In genomic region chr13:100201659-100202333, GRCm38 (mm10) we compare ENCODE assay signal across 8 mouse cellular contexts. TPM values are rescaled to one million over a fixed set of nuclear protein-coding genes. Genes with fewer than 3 reads are reported as not detected.
DNase-seq lines count a peak whose midpoint lies in the region; ATAC-seq and TF ChIP-seq lines count a peak whose summit lies in the region.
"Not testable (repeated sequence)": the region's sequence is repeated elsewhere in the genome, so short reads cannot be mapped to it uniquely, and the experiment has no call there.

Gene Naip2, minus strand, starts transcription at chr13:100202092.

- not testable (repeated sequence) for H3K27ac ChIP-seq in stomach, embryonic 16.5 days (ENCODE audit: low read length)

- not testable (repeated sequence) for H3K4me2 ChIP-seq in stomach, embryonic 16.5 days (ENCODE audit: low read depth, low read length)

- TF ChIP-seq CTCF in lung, adult 2 months (IDR thresholded peaks at IDR 0.05; ENCODE audit: insufficient read depth, low read length), result not testable (repeated sequence)

- peak within 1 kb of the TSS; percentile 46 for H3K4me3 ChIP-seq in lung, adult 2 months (replicated peaks; ENCODE audit: extremely low read depth, low read depth, low read length)
- H3K4me3 ChIP-seq in stomach, embryonic 16.5 days (replicated peaks; ENCODE audit: low read length), result not testable (repeated sequence)

- 28% methylated on average over 3 of the region's 3 CpGs for WGBS in lung, adult 2 months
- 32% methylated on average over 3 of the region's 3 CpGs for WGBS in stomach, embryonic 16.5 days

- H3K9ac ChIP-seq in stomach, embryonic 16.5 days (ENCODE audit: low read length), result not testable (repeated sequence)

- DNase-seq in A20 (ENCODE audit: low read depth, low spot score), result peak; percentile 72
- DNase-seq in T-cell, adult 2 months (ENCODE audit: low spot score), result peak; percentile 2
- DNase-seq in liver, result peak; percentile 29
- DNase-seq in lung, adult 2 months, result not testable (repeated sequence)

- ATAC-seq in erythroid progenitor cell, adult 5-6 weeks (replicated peaks; ENCODE audit: low FRiP score, poor library complexity, severe bottlenecking), result peak; percentile 59
- peak; percentile 92 for ATAC-seq in inflammation-experienced regulatory T-cells, adult 6 months
- ATAC-seq in megakaryocyte-erythroid progenitor cell, adult 5-6 weeks (replicated peaks; ENCODE audit: low FRiP score, low TSS enrichment, poor library complexity, severe bottlenecking), result peak; percentile 94
- peak; percentile 64; the same call in 1 of the 2 replicates for ATAC-seq in stomach, embryonic 16.5 days (ENCODE audit: insufficient read depth, low FRiP score)

- not testable (repeated sequence) for H3K27me3 ChIP-seq in stomach, embryonic 16.5 days (ENCODE audit: control insufficient read depth, insufficient read depth, low read length)

- 0 out of 2 replicates have a peak, but pooled peaks have one; percentile 21 for TF ChIP-seq POLR2A in lung, adult 2 months (IDR thresholded peaks at IDR 0.05; ENCODE audit: borderline replicate concordance, extremely low read depth, low read depth, low read length)

- not testable (repeated sequence) for H3K36me3 ChIP-seq in stomach, embryonic 16.5 days (ENCODE audit: control insufficient read depth, insufficient read depth, low read length)

- H3K9me3 ChIP-seq in stomach, embryonic 16.5 days (replicated peaks; ENCODE audit: control insufficient read depth, low read length), result not testable (repeated sequence)

- H3K4me1 ChIP-seq in lung, adult 2 months (ENCODE audit: control insufficient read depth, insufficient read depth, low read length); stomach, embryonic 16.5 days (ENCODE audit: control insufficient read depth, insufficient read depth, low read length): not testable (repeated sequence)

RNA-seq across cellular contexts. Expression of gene Naip2, which starts in this region (rescaled TPM):
- 6.7 and 12.6 TPM in 2 replicates for total RNA-seq in erythroid progenitor cell, adult 5-6 weeks (2015; ENCODE audit: low replicate concordance)
- 3.3 and 4.0 TPM in 2 replicates for total RNA-seq in erythroid progenitor cell, adult 5-6 weeks (2017; ENCODE audit: low replicate concordance)
- polyA plus RNA-seq in inflammation-experienced regulatory T-cells, adult 6 months (2017; shearing (Covaris generic)), result 10 to 100 TPM; 12.4 to 12.5 (median 12.4) TPM
- polyA plus RNA-seq in lung, adult 2 months (2012; rRNA removed), result 1.9 and 2.3 TPM in 2 replicates
- total RNA-seq in megakaryocyte-erythroid progenitor cell, adult 5-6 weeks (2014; fragmentation: Nextera tagmentation), result 5.8 and 8.2 TPM in 2 replicates
- total RNA-seq in megakaryocyte-erythroid progenitor cell, adult 5-6 weeks (2017), result 6.7 and 7.1 TPM in 2 replicates
- 1.4 and 1.5 TPM in 2 replicates for polyA plus RNA-seq in stomach, embryonic 16.5 days (2015; fragmentation: Nextera tagmentation; extraction: Ambion mirVana)
